In genomic region chr1:174251961-174252360, GRCm38 (mm10) we compare ENCODE assay signal across 20 mouse cellular contexts. TPM values are rescaled to one million over a fixed set of nuclear protein-coding genes. Genes with fewer than 3 reads are reported as not detected.
A peak's percentile ranks its signal among the peaks of the same experiment; 100 is the strongest.
DNase-seq lines count a peak whose midpoint lies in the region; ATAC-seq lines count a peak whose summit lies in the region.
"Had no signal": no experiment of that assay in that cellular context is flagged by ENCODE, and none has a peak within 500 bp of the region (broad histone marks: within the 10 kb centered on the region; RNA-seq: fewer than 3 reads in every experiment).

Gene Olfr419, minus strand, starts transcription at chr1:174252061.

- no peaks in the 10 kb centered on the region for H3K4me1 ChIP-seq in liver, embryonic 11.5 days (replicated peaks; ENCODE audit: control insufficient read depth, insufficient read depth, low read length)
- no peaks in the 10 kb centered on the region for H3K4me1 ChIP-seq in liver, embryonic 12.5 days

- 77% methylated on average over 3 of the region's 3 CpGs for WGBS in liver, embryonic 11.5 days
- WGBS in liver, embryonic 12.5 days (ENCODE audit: insufficient replicate concordance): 83% methylated on average over 3 of the region's 3 CpGs

- 0 out of 2 replicates have a peak, but pooled peaks have one; percentile 18 for ATAC-seq in liver, embryonic 11.5 days (replicated peaks; ENCODE audit: low FRiP score)
- ATAC-seq in liver, embryonic 12.5 days: no peak
- ATAC-seq: activated CD4-positive, CD25-positive, alpha-beta regulatory T cell, adult 4 months; CD4-positive, CD25-positive, alpha-beta regulatory T cell, adult 4 months; Patski had no signal

- H3K4me2 ChIP-seq in liver, embryonic 11.5 days: no peak within 1 kb of the TSS
- H3K4me2 ChIP-seq in liver, embryonic 12.5 days: no peak within 1 kb of the TSS

- no peak within 1 kb of the TSS for H3K27ac ChIP-seq in liver, embryonic 11.5 days (ENCODE audit: low read depth, low read length)
- no peak within 1 kb of the TSS for H3K27ac ChIP-seq in liver, embryonic 12.5 days

- no peaks in the 10 kb centered on the region for H3K27me3 ChIP-seq in liver, embryonic 11.5 days (replicated peaks; ENCODE audit: control insufficient read depth, insufficient read depth, low read length)
- no peaks in the 10 kb centered on the region for H3K27me3 ChIP-seq in liver, embryonic 12.5 days (replicated peaks)
- H3K27me3 ChIP-seq: CH12.LX, Patski had no signal

- H3K4me3 ChIP-seq in liver, embryonic 11.5 days (ENCODE audit: low read depth, low read length): no peak within 1 kb of the TSS
- H3K4me3 ChIP-seq in liver, embryonic 12.5 days: no peak within 1 kb of the TSS

- no peaks in the 10 kb centered on the region for H3K9me3 ChIP-seq in liver, embryonic 11.5 days (ENCODE audit: control insufficient read depth, low read length)
- no peaks in the 10 kb centered on the region for H3K9me3 ChIP-seq in liver, embryonic 12.5 days (replicated peaks)
- H3K9me3 ChIP-seq: G1E had no signal

- no peak for DNase-seq in liver, embryonic 11.5 days (ENCODE audit: low spot score)
- DNase-seq: adrenal gland, adult 2 months; adrenal gland, adult 8-10 months; adrenal gland, postnatal 10 days; adrenal gland, postnatal 14 days; adrenal gland, postnatal 25 days; adrenal gland, postnatal 36 days; B cell, adult 2 months; cerebellum, adult 11 months; cerebellum, adult 11-12 months; cerebellum, adult 18-20 months; cerebellum, adult 2 months had no signal

- peaks cover 2% of the 10 kb centered on the region; the same call in 1 of the 2 replicates for H3K36me3 ChIP-seq in liver, embryonic 11.5 days (ENCODE audit: control insufficient read depth, insufficient read depth, low read length)
- H3K36me3 ChIP-seq in liver, embryonic 12.5 days: peaks cover 32% of the 10 kb centered on the region

- no peak within 1 kb of the TSS for H3K9ac ChIP-seq in liver, embryonic 11.5 days (ENCODE audit: low read depth, low read length)
- no peak within 1 kb of the TSS for H3K9ac ChIP-seq in liver, embryonic 12.5 days

RNA-seq across cellular contexts. Expression of gene Olfr419, which starts in this region (rescaled TPM):
- polyA plus RNA-seq in liver, embryonic 11.5 days (2014; fragmentation: Nextera tagmentation; extraction: Ambion mirVana): 0.12 TPM in 1 of 2 replicates, not detected in the other
- 0.08 and 0.20 TPM in 2 replicates for polyA plus RNA-seq in liver, embryonic 12.5 days (2016; fragmentation: Nextera tagmentation; extraction: Ambion mirVana)
- polyA plus RNA-seq: activated CD4-positive, CD25-positive, alpha-beta regulatory T cell, adult 4 months; adrenal gland, adult 2 months; brain, embryonic 14.5 days; C2C12; CD4-positive, CD25-positive, alpha-beta regulatory T cell, adult 4 months; cerebellum, adult 2 months; G1E; Patski had no signal

Comparison
In these comparisons a context has a peak if more than half of its experiments do, and no peak if none do; other contexts are left out.
1. Peak in ATAC-seq in liver, embryonic 11.5 days; RNA of the gene not detected or under 1 TPM.